Mouse (Mus musculus): ENCODE measurements around the gene Spock1.

DNA sequence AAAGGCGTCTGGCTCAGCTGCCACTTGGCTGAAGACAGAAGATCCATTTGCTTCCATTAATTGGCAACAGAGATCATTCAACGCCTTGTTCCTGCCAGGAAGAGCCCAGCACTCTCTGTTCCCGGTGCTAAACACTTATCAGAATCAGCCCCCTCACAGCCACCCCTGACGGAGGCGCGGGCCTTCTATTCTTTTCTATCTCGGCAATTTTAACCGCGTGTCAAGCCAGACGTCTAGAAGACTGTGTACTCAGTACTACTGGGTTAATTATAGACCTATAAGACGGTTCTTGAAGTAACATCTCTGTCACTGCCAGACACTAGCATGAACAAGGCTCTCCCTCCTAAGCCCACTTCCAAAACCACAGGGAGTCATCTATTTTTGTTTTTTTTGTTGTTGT, 222.9 kb downstream of the Spock1 start:
- TF ChIP-seq CTCF (IDR thresholded peaks at IDR 0.05; ENCODE audit: low read depth) (no peak), EP300 (optimal IDR thresholded peaks at IDR 0.05) (no peak)

Data from stomach, postnatal 0 days (tissue).